Mouse (Mus musculus): ENCODE measurements around the gene Rnf207. TPM values are rescaled to one million over a fixed set of nuclear protein-coding genes. Genes with fewer than 3 reads are reported as not detected.
A peak's percentile ranks its signal among the peaks of the same experiment; 100 is the strongest.

Gene Rnf207
- polyA plus RNA-seq, 1 experiment: 2.1 TPM

GRCm38 (mm10) chr4:152265791-152266190 lies 53.0 kb downstream of the Rnf207 start:
- peaks cover 1% of the 10 kb centered on the region; the same call in 1 of the 2 replicates for H3K36me3 ChIP-seq (ENCODE audit: control insufficient read depth, insufficient read depth, low read length)
- H3K4me1 ChIP-seq (ENCODE audit: control insufficient read depth, insufficient read depth, insufficient read length, low read length): peaks cover 4% of the 10 kb centered on the region
- TF ChIP-seq POLR2A (IDR thresholded peaks at IDR 0.05; ENCODE audit: low read depth, low read length): no peak
- no peak for TF ChIP-seq CTCF (IDR thresholded peaks at IDR 0.05; ENCODE audit: extremely low read depth, insufficient read length, insufficient replicate concordance, low read depth, low read length)
- no peak overlapping the region for H3K27ac ChIP-seq (ENCODE audit: insufficient read depth, low read depth, low read length)
- H3K27me3 ChIP-seq (ENCODE audit: control insufficient read depth, insufficient read depth, low read length): no peaks in the 10 kb centered on the region
- WGBS: 74% methylated on average over 5 of the region's 5 CpGs
- no peak overlapping the region for H3K4me3 ChIP-seq (ENCODE audit: low read depth, low read length)

GRCm38 (mm10) chr4:152264867-152265568 lies 53.8 kb downstream of the Rnf207 start:
- Histone ChIP-seq H3K27ac (ENCODE audit: insufficient read depth, low read depth, low read length) (no peak overlapping the region), H3K4me1 (ENCODE audit: control insufficient read depth, insufficient read depth, insufficient read length, low read length) (peaks cover 4% of the 10 kb centered on the region), H3K4me3 (ENCODE audit: low read depth, low read length) (no peak overlapping the region), H3K27me3 (ENCODE audit: control insufficient read depth, insufficient read depth, low read length) (no peaks in the 10 kb centered on the region), H3K36me3 (ENCODE audit: control insufficient read depth, insufficient read depth, low read length) (peaks cover 4% of the 10 kb centered on the region; the same call in 1 of the 2 replicates)
- TF ChIP-seq CTCF (IDR thresholded peaks at IDR 0.05; ENCODE audit: extremely low read depth, insufficient read length, insufficient replicate concordance, low read depth, low read length) (peak; percentile 44; the same call in 1 of the 2 replicates), POLR2A (IDR thresholded peaks at IDR 0.05; ENCODE audit: low read depth, low read length) (no peak)
- WGBS: 89% methylated on average over 9 of the region's 9 CpGs

- no peak for TF ChIP-seq CTCF (IDR thresholded peaks at IDR 0.05; ENCODE audit: extremely low read depth, insufficient read length, insufficient replicate concordance, low read depth, low read length)
- TF ChIP-seq POLR2A (IDR thresholded peaks at IDR 0.05; ENCODE audit: low read depth, low read length): no peak
- H3K36me3 ChIP-seq (ENCODE audit: control insufficient read depth, insufficient read depth, low read length): peaks cover 4% of the 10 kb centered on the region; the same call in 1 of the 2 replicates
- 55% methylated on average over 4 of the region's 4 CpGs for WGBS
- peak overlapping the region; percentile 62 for H3K27ac ChIP-seq (ENCODE audit: insufficient read depth, low read depth, low read length)
- no peaks in the 10 kb centered on the region for H3K27me3 ChIP-seq (ENCODE audit: control insufficient read depth, insufficient read depth, low read length)
- H3K4me1 ChIP-seq (ENCODE audit: control insufficient read depth, insufficient read depth, insufficient read length, low read length): peaks cover 4% of the 10 kb centered on the region
- H3K4me3 ChIP-seq (ENCODE audit: low read depth, low read length): no peak overlapping the region
Observed at GRCm38 (mm10) chr4:152264177-152264530, 54.6 kb downstream of the Rnf207 start.

- peaks cover 4% of the 10 kb centered on the region; the same call in 1 of the 2 replicates for H3K36me3 ChIP-seq (ENCODE audit: control insufficient read depth, insufficient read depth, low read length)
- H3K27me3 ChIP-seq (ENCODE audit: control insufficient read depth, insufficient read depth, low read length): no peaks in the 10 kb centered on the region
- WGBS: 70% methylated on average over 10 of the region's 10 CpGs
- H3K27ac ChIP-seq (ENCODE audit: insufficient read depth, low read depth, low read length): peak overlapping the region; percentile 62
- no peak overlapping the region for H3K4me3 ChIP-seq (ENCODE audit: low read depth, low read length)
- TF ChIP-seq CTCF (IDR thresholded peaks at IDR 0.05; ENCODE audit: extremely low read depth, insufficient read length, insufficient replicate concordance, low read depth, low read length): no peak
- peaks cover 4% of the 10 kb centered on the region for H3K4me1 ChIP-seq (ENCODE audit: control insufficient read depth, insufficient read depth, insufficient read length, low read length)
Observed at GRCm38 (mm10) chr4:152263512-152264176, 55.1 kb downstream of the Rnf207 start.

- TF ChIP-seq CTCF (IDR thresholded peaks at IDR 0.05; ENCODE audit: extremely low read depth, insufficient read length, insufficient replicate concordance, low read depth, low read length) (no peak), POLR2A (IDR thresholded peaks at IDR 0.05; ENCODE audit: low read depth, low read length) (no peak)
- WGBS: 80% methylated on average over 9 of the region's 9 CpGs
- Histone ChIP-seq H3K27me3 (ENCODE audit: control insufficient read depth, insufficient read depth, low read length) (no peaks in the 10 kb centered on the region), H3K4me1 (ENCODE audit: control insufficient read depth, insufficient read depth, insufficient read length, low read length) (peaks cover 4% of the 10 kb centered on the region), H3K27ac (ENCODE audit: insufficient read depth, low read depth, low read length) (no peak overlapping the region), H3K36me3 (ENCODE audit: control insufficient read depth, insufficient read depth, low read length) (0 out of 2 replicates have a peak, but pooled peaks cover 4% of the 10 kb centered on the region), H3K4me3 (ENCODE audit: low read depth, low read length) (no peak overlapping the region)
Observed at GRCm38 (mm10) chr4:152263089-152263488, 55.7 kb downstream of the Rnf207 start.

- WGBS: 80% methylated on average over 9 of the region's 9 CpGs
- H3K4me3 ChIP-seq (ENCODE audit: low read depth, low read length): no peak overlapping the region
- H3K4me1 ChIP-seq (ENCODE audit: control insufficient read depth, insufficient read depth, insufficient read length, low read length): peaks cover 4% of the 10 kb centered on the region
- TF ChIP-seq CTCF (IDR thresholded peaks at IDR 0.05; ENCODE audit: extremely low read depth, insufficient read length, insufficient replicate concordance, low read depth, low read length): no peak
- no peak for TF ChIP-seq POLR2A (IDR thresholded peaks at IDR 0.05; ENCODE audit: low read depth, low read length)
- no peaks in the 10 kb centered on the region for H3K27me3 ChIP-seq (ENCODE audit: control insufficient read depth, insufficient read depth, low read length)
- H3K36me3 ChIP-seq (ENCODE audit: control insufficient read depth, insufficient read depth, low read length): peaks cover 4% of the 10 kb centered on the region; the same call in 1 of the 2 replicates
- no peak overlapping the region for H3K27ac ChIP-seq (ENCODE audit: insufficient read depth, low read depth, low read length)
Observed at GRCm38 (mm10) chr4:152262187-152262586, 56.6 kb downstream of the Rnf207 start.

- TF ChIP-seq CTCF (IDR thresholded peaks at IDR 0.05; ENCODE audit: extremely low read depth, insufficient read length, insufficient replicate concordance, low read depth, low read length): no peak
- TF ChIP-seq POLR2A (IDR thresholded peaks at IDR 0.05; ENCODE audit: low read depth, low read length): no peak
- 91% methylated on average over 8 of the region's 8 CpGs for WGBS
Observed at GRCm38 (mm10) chr4:152260451-152260850, 58.3 kb downstream of the Rnf207 start.

More at GRCm38 (mm10) chr4:152260451-152260850, 58.3 kb downstream of the Rnf207 start:
- peaks cover 7% of the 10 kb centered on the region for H3K36me3 ChIP-seq (ENCODE audit: control insufficient read depth, insufficient read depth, low read length)
- no peak overlapping the region for H3K27ac ChIP-seq (ENCODE audit: insufficient read depth, low read depth, low read length)
- H3K4me1 ChIP-seq (ENCODE audit: control insufficient read depth, insufficient read depth, insufficient read length, low read length): peaks cover 4% of the 10 kb centered on the region
- H3K27me3 ChIP-seq (ENCODE audit: control insufficient read depth, insufficient read depth, low read length): no peaks in the 10 kb centered on the region
- H3K4me3 ChIP-seq (ENCODE audit: low read depth, low read length): no peak overlapping the region
